Mouse (Mus musculus) layer of hippocampus, adult 6 months (tissue): ENCODE data around the gene Cpsf4. TPM values are rescaled to one million over a fixed set of nuclear protein-coding genes. Genes with fewer than 3 reads are reported as not detected.

Experiments
- long read RNA-seq, 2 experiments: library from polyadenylated mRNA; unstranded; transcript quantifications; one replicate each; pipeline ENCODE4 v2.0.0; 2019 to 2020
- polyA plus RNA-seq: library from polyadenylated mRNA; unstranded; fragments of <200 nt; fragmentation: Nextera tagmentation; gene quantifications from 2 replicates; pipeline ENCODE4 v1.2.3, GENCODE M21; 2021

Cpsf4 gene
- 4.2 and 5.7 TPM in 2 replicates for polyA plus RNA-seq
- long read RNA-seq, experiment 1, partial matches to known transcripts, result 1 of 5 reads
- long read RNA-seq, experiment 1, other reads (novel, unspliced or antisense), result 0 of 5 reads
- long read RNA-seq, experiment 2, transcript Cpsf4-207 (8 exons, 1,387 nt), result minor isoform, 8 of 39 reads
- long read RNA-seq, experiment 2, transcript Cpsf4-202 (8 exons, 1,756 nt), result major isoform, 14 of 39 reads
- long read RNA-seq, experiment 2, partial matches to known transcripts, result 4 of 39 reads
- long read RNA-seq, experiment 2, other reads (novel, unspliced or antisense), result 9 of 39 reads

GRCm38 (mm10) chr5:145166536-145167305 lies at the start of gene Cpsf4, which contains the start of gene Ptcd1:
Gene Cpsf4, plus strand, starts transcription at chr5:145167213.
Gene Ptcd1, minus strand, starts transcription at chr5:145167108.

GRCm38 (mm10) chr5:145139571-145140519 lies 27.2 kb upstream of the Cpsf4 start, which contains the start of the genes Pdap1 and Bud31:
Gene Pdap1, minus strand, starts transcription at chr5:145140238.
Gene Bud31, plus strand, starts transcription at chr5:145140362.

GRCm38 (mm10) chr5:145191962-145192361 lies 24.9 kb downstream of the Cpsf4 start, which contains the start of gene Atp5j2:
Gene Atp5j2, minus strand, starts transcription at chr5:145192062.

GRCm38 (mm10) chr5:145201321-145201991 lies 34.4 kb downstream of the Cpsf4 start, which contains the start of gene Zkscan14:
Gene Zkscan14, minus strand, starts transcription at chr5:145201868.

GRCm38 (mm10) chr5:145203936-145204691 lies 37.1 kb downstream of the Cpsf4 start, which contains the start of gene Zkscan5:
Gene Zkscan5, plus strand, starts transcription at chr5:145204562.

GRCm38 (mm10) chr5:145231367-145231871 lies 64.4 kb downstream of the Cpsf4 start, which contains the start of gene Zfp655:
Gene Zfp655, plus strand, starts transcription at chr5:145231715.

Other genes starting within 250 kb of the Cpsf4 start
- gene Smurf1, start 201.4 kb upstream of the Cpsf4 start, polyA plus RNA-seq, result 2.0 and 2.4 TPM in 2 replicates
- not detected in 2 replicates for gene Gm4871, start 134.5 kb upstream of the Cpsf4 start, polyA plus RNA-seq
- gene 1700018F24Rik, start 124.2 kb upstream of the Cpsf4 start, polyA plus RNA-seq, result not detected in 2 replicates
- gene Arpc1a, start 83.4 kb upstream of the Cpsf4 start, polyA plus RNA-seq, result 370 and 401 TPM in 2 replicates
- gene Kpna7, start 83.2 kb upstream of the Cpsf4 start, polyA plus RNA-seq, result not detected in 2 replicates
- gene Arpc1b, start 53.0 kb upstream of the Cpsf4 start, polyA plus RNA-seq, result 53.5 and 59.1 TPM in 2 replicates
- gene Pdap1, start 27.0 kb upstream of the Cpsf4 start, polyA plus RNA-seq, result 64.7 and 65.6 TPM in 2 replicates
- gene Bud31, start 26.9 kb upstream of the Cpsf4 start, polyA plus RNA-seq, result 105 and 112 TPM in 2 replicates
- gene Ptcd1, start 105 bp upstream of the Cpsf4 start, polyA plus RNA-seq, result 14.1 and 16.0 TPM in 2 replicates
- 1,254 and 1,419 TPM in 2 replicates for gene Atp5j2, start 24.8 kb downstream of the Cpsf4 start, polyA plus RNA-seq
- 8.9 and 9.7 TPM in 2 replicates for gene Zkscan14, start 34.7 kb downstream of the Cpsf4 start, polyA plus RNA-seq
- 6.0 and 6.5 TPM in 2 replicates for gene Zkscan5, start 37.3 kb downstream of the Cpsf4 start, polyA plus RNA-seq
- 17.7 and 18.9 TPM in 2 replicates for gene Zfp655, start 64.5 kb downstream of the Cpsf4 start, polyA plus RNA-seq
- 1.1 TPM in 2 replicates for gene Zscan25, start 113.3 kb downstream of the Cpsf4 start, polyA plus RNA-seq
- gene Cyp3a57, start 178.1 kb downstream of the Cpsf4 start, polyA plus RNA-seq, result not detected in 2 replicates